Mouse (Mus musculus): ENCODE data around the gene Prr19.
A peak's percentile ranks its signal among the peaks of the same experiment; 100 is the strongest.

Gene Prr19

DNA sequence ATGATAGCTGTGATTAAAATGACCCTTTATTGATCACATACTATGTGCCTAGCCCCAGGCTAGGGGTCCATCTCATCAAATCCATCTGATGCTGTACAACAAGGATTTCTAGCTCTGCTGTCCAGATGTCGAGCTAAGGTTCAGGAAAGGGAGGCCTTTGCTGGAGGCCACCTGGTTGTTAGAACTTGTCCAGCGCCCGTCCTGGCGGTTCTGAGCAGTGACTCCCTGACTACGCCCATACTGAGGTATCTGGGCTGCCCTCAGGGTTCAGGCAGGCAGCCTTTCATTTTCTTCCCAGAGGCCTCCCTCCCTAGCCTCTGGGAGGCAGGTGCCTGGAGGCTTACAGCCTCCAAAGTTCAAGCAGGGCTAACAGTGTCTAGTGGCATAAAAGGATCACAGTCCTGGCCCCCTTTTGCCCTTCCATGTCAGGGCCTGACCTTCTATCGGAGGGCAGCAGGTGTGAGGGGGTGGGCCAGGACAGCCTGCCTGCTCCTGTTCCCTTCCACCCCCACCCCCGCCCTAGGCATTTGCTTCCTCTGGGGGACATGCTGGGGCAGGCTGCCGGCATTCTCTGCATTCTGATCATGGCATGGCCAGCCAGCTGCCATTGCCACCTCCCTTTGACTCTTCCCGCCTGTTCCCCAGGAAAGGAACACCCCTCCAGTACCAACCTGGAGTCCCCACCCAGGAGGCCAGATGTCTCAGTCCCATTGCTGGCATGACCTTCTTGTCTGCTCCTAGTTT is 25.5 kb upstream of the Prr19 start:
- no peak for DNase-seq (ENCODE audit: low spot score)

GRCm38 (mm10) chr7:25277405-25277804 is 23.8 kb upstream of the Prr19 start:
- DNase-seq (ENCODE audit: low spot score), result no peak

DNA sequence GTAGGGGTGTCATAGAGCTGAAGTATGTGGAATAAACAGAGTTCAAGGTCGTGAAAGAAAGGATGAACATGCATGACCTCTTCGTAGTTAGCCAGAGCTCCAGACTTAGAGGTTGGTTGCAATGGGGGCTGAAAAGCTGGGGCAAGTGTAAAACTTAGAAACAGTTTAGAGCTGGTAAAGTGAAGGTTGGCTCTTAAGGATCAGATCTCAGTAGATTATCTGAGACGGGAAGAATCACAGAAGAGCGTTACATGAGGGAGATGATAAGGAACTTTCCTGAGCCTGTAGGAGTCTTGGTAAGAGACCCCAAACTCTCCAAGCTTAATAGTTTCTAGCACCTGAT is 23.2 kb upstream of the Prr19 start:
- no peak for DNase-seq (ENCODE audit: low spot score)

DNA sequence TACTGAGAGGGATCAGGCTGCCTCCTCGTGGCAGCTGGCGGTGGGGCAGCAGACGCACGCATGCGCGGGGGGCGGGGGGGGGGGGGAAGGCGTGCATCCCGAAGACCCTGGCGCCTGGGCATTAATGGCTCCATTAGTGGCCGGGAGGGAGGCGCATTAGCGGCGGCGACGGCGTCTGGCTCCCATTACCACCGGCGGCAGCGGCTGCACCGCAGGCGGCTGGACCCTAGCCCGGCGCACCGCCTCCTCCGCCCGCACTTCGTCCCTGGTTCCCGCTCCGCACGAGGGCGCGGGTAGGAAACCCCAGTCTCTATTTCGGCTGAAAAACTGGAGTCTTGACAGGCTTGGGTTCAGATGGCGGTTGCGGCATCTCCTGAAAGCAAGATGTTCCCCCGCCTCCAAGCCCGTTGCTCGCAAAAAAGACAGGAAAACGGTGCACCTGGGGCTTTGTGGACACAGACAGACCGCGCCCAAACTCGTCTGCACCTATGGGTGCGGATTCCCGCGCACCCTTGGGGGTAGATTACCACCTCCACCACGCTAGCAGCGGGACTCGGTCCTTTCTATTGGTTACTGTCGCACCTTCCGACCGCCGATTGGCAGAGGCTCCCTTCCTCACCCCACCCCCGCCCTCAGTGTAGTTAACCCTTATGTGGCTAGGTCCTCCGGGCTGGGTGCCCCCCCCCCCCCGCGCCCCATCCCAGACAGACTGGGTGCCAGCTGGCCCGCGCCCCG is 22.7 kb upstream of the Prr19 start:
- DNase-seq (ENCODE audit: low spot score), result peak; percentile 89

DNA sequence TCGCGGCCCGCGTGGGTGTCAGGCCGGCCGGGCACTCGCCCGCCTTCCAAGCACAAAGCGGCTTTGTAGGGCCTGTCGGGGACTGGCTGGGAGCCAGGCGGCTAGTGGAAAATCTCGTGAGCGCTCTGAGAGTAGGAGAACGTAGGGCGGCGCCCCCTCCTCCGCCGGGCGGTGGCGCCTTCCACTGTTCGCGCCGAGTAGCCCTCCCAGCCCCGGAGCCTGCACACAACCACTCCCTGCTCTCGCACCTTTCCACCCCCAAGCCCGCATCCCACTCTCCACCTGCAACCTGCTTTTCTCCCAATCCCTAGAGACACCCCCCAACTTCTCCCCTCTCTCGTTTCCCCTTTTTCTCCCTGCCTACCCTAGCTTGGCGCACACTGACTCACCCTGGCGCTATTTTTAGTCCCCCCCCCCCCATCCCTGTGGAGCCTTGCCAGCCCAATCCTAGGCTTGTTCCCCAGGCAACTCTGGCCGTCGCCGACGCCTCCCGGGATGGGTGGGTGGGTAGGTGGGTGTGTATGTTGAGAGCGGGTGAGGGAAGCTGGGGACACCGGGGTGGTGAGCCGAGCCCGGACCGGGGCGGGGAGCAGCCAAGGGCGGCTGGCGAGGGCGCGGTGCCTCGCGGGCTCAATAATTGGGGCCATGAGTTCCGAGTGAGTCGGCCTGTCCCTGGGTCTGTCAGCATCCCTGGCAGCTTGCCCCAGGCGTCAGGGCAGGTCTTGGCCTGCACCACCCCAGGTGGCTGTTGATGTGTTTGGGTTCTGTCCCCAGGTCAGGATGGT is 21.9 kb upstream of the Prr19 start:
- peak; percentile 88 for DNase-seq (ENCODE audit: low spot score)

GRCm38 (mm10) chr7:25279861-25280791 is 21.1 kb upstream of the Prr19 start:
- peak; percentile 70 for DNase-seq (ENCODE audit: low spot score)

DNA sequence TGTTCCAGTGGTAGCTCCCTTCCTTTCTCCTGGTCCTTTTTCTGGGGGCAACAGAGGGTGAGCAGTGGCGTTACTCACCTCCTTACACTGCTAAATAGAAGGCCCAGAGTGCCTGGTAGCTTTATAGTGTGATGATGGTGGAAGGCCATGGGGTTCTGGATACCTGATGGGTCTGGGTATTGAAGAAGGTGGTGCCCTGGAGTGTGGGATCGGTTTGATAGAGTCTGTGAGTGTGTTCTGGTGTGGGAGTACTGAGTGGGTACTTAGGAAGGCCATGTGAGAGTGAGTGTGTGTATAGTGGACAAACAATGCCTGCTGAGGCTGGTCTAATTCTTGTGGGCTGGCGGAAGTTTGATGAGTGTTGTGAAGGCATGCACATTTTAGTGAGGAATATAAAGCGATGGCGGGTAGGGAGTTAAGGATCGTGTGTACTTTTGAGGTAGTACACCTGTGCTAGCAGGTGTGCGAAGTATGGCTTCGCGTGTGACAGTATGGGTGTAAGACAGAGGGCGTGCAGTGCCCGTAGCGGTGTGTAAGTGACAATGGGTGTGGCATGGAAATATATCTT is 20.0 kb upstream of the Prr19 start:
- peak; percentile 21 for DNase-seq (ENCODE audit: low spot score)

- peak; percentile 94 for DNase-seq (ENCODE audit: low spot score)
These were observed 19.2 kb upstream of the Prr19 start for GRCm38 (mm10) chr7:25281734-25282601.

DNA sequence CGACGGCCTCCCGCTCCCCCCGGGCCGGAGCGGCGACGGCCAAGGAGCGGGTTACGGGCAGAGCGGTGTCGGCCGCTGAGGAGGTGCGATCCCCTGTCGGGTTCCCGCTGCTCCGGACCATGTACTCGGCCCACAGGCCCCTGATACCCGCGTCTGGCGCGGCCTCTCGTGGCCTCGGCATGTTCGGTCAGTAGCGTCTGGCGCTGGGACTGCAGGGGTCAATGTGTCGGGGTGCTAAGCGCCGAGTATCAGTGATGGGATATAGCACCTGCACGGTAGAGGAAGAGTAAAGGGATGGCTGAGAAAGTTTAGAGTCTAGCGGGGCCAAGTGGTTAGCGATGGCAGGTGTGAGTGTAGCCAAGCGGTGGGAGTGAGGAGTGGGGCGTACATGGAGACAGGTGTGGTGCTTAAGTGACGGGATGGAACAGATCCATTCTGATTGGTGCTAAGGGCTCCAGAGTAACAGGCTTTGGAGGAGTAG is 18.4 kb upstream of the Prr19 start:
- DNase-seq (ENCODE audit: low spot score), result peak; percentile 67

GRCm38 (mm10) chr7:25283637-25284036 is 17.6 kb upstream of the Prr19 start:
- no peak for DNase-seq (ENCODE audit: low spot score)

DNA sequence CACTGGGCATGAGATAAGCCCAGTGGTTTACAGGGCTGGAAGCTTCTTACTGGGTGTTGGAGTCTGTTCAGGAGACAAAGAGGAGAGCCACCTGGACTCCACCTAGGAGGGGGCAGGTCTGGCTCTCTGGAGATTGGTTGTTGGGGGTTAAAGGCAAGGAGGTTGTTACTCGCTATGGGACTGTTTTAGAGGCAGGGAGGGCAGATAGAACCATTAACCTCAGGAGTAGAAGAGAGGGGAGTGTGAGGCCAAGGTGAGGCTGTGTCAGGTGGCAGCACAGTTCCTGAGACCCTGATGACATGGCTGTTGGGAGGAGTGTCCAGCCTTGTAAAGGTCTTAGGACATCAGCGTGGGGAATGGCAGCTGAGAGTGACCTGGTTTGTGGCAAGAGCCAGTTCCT is 17.0 kb upstream of the Prr19 start:
- no peak for DNase-seq (ENCODE audit: low spot score)

DNA sequence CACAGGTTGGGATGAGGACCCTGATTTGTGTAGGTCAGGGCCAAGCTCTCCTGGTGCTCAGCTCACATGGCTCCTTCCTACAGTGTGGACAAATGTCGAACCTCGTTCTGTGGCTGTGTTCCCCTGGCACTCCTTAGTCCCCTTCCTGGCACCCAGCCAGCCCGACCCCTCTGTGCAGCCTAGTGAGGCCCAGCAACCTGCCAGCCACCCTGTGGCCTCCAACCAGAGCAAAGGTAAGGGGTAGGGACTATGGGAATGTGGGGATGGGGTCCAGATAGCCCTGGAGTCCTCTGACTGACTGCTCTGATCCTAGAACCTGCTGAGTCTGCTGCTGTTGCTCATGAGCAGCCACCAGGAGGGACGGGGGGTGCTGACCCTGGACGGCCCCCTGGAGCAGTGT is 16.4 kb upstream of the Prr19 start:
- no peak for DNase-seq (ENCODE audit: low spot score)

DNA sequence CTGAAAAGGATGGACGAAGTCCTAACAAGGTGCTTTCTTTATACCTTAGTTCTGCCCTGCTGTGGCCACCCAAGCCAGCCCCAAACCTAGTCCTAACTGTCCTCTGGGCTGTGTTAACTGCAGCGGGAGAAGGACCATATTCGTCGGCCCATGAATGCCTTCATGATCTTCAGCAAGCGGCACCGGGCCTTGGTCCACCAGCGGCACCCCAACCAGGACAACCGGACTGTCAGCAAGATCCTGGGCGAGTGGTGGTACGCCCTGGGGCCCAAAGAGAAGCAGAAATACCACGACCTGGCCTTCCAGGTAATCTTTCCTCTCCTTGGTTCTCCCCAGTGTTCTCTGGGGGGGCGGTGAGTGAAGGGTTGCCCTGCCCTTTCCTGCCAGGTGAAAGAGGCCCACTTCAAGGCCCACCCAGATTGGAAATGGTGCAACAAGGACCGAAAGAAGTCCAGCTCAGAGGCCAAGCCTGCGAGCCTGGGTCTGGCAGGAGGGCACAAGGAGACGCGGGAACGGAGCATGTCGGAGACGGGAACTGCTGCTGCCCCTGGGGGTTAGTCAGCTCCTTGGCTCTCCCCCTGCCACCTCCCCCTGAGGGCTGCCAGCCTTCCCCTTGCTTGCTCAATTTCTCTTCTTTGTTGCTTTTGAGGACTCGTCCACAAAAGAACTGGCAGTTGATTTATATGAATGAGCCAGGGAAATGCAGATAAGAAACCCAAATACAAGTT is 15.5 kb upstream of the Prr19 start:
- no peak for DNase-seq (ENCODE audit: low spot score)

GRCm38 (mm10) chr7:25286989-25287388 is 14.2 kb upstream of the Prr19 start:
- no peak for DNase-seq (ENCODE audit: low spot score)

- DNase-seq (ENCODE audit: low spot score), result no peak
These were observed 13.2 kb upstream of the Prr19 start for GRCm38 (mm10) chr7:25288011-25288410.

GRCm38 (mm10) chr7:25288721-25289120 is 12.5 kb upstream of the Prr19 start:
- no peak for DNase-seq (ENCODE audit: low spot score)

DNA sequence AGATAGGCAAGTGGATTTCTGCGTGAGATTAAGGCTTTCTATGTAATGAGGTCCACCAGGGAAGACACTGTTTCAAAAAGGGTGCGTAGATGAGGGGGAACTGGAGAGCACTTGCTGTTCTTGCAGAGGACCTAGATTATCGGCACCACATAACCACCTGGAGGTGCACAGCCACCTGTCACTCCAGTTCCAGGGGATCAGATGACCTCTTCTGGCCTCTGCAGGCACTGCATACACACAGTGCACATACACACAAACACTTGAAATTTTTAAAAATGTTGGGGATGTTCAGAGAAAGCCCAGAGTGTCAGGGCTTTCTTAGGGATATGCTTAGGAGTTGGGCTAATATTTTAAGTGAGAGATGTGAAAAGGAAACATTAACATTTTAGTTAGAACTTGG is 11.3 kb upstream of the Prr19 start:
- no peak for DNase-seq (ENCODE audit: low spot score)

DNA sequence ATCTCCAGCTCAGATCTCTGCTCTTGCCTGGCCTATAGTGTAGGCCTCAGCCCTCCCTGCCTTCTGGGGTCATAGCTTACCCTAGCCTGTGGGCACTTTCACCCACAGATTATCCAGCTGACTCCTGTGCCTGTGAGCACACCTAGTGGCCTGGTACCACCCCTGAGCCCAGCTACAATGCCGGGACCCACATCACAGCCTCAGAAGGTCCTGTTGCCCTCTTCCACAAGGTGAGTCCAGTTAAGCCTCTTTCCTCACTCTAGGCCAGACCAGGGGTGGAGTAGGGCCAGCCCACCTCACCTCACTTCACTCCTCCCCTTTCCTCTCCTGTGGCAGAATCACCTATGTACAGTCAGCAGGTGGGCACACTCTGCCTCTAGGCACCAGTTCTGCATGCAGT is 10.7 kb upstream of the Prr19 start:
- no peak for DNase-seq (ENCODE audit: low spot score)

- no peak for DNase-seq (ENCODE audit: low spot score)
These were observed 10.3 kb upstream of the Prr19 start for GRCm38 (mm10) chr7:25290911-25291310.

DNA sequence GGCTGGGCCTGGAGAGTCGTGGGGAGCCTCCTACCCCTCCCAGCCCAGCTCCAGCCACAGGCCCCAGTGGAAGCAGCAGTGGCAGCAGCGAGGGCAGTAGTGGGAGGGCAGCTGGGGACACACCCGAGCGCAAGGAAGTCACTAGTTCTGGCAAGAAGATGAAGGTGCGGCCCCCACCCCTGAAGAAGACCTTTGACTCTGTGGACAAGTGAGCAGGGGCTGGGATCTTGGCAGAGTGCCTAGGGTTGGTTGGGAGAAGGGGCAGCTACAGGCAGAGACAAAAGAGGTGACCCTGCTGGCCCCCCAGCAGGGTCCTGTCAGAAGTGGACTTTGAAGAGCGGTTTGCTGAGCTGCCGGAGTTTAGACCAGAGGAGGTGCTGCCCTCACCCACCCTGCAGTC is 9.1 kb upstream of the Prr19 start:
- no peak for DNase-seq (ENCODE audit: low spot score)

All from embryo, embryonic 10 days (tissue).